Mouse (Mus musculus) ovary, adult 2 months (tissue): ENCODE data around the gene Gdap1l1. TPM values are rescaled to one million over a fixed set of nuclear protein-coding genes. Genes with fewer than 3 reads are reported as not detected.

ENCODE experiments used
- polyA plus RNA-seq: library from polyadenylated mRNA; depleted of rRNA; stranded (reverse); fragments of >200 nt; gene quantifications from 2 replicates; pipeline ENCODE4 v1.2.3, GENCODE M21; 2012; rRNA removed

Gdap1l1 gene
- polyA plus RNA-seq: 4.2 and 6.4 TPM in 2 replicates

GRCm38 (mm10) chr2:163438246-163438618 is at the start of gene Gdap1l1:
TSS of gene Gdap1l1 (plus strand) at chr2:163438476.

GRCm38 (mm10) chr2:163397905-163398304 is 40.4 kb upstream of the Gdap1l1 start, which contains the start of gene Jph2:
TSS of gene Jph2 (minus strand) at chr2:163397993.

GRCm38 (mm10) chr2:163424597-163424996 is 13.7 kb upstream of the Gdap1l1 start, which contains the start of gene Oser1:
TSS of gene Oser1 (minus strand) at chr2:163424697.

DNA sequence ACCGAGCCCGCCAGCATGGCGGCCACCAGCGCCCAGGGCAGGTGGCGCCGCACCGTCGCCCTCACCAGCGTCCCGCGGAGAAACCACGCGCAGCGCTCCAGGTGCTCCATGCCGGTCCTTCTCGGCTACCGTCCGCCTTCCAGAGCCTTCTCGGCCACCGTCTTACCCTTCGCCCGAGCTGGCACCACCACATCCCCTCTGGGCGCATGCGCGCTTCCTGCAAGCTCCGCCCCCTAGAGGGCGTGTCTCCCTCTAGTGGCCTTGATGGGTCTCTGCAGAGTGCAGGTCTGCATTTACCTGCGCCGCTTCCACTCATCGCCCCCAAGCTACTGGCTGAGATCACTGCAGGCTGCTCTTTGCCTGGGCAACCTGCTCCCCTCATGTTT is 34.2 kb downstream of the Gdap1l1 start, which contains the start of gene Fitm2:
TSS of gene Fitm2 (minus strand) at position 164 of the 386 bp plus-strand sequence.

DNA sequence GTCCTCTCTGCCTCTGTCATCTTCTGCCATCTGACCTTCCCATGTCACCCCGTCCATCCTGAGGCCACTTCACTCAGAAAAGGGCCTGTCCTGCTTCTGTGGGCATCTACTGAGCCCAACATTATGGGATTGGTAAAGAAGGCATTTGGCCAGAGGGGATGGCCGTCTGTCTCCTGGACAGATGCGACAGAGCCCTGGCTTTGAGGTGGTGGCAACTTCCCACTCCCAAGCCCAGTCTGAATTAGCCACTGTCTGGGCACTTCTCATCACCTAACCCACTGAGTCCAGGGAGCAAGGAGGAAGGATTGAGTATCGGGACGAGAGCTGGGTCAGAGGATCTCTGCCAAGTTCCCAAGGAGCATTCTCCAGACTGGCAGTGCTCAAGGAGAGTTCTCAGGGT is 53.7 kb downstream of the Gdap1l1 start, which contains the start of gene R3hdml:
TSS of gene R3hdml (plus strand) at position 301 of the 400 bp plus-strand sequence.

Other genes starting within 250 kb of the Gdap1l1 start
- 233 and 269 TPM in 2 replicates for gene Tox2, start 235.4 kb upstream of the Gdap1l1 start, polyA plus RNA-seq
- 61.7 and 96.2 TPM in 2 replicates for gene Jph2, start 40.5 kb upstream of the Gdap1l1 start, polyA plus RNA-seq
- 12.2 and 17.4 TPM in 2 replicates for gene Oser1, start 13.8 kb upstream of the Gdap1l1 start, polyA plus RNA-seq
- gene Fitm2, start 34.2 kb downstream of the Gdap1l1 start, polyA plus RNA-seq: 16.3 and 18.7 TPM in 2 replicates
- gene R3hdml, start 53.8 kb downstream of the Gdap1l1 start, polyA plus RNA-seq: 1.5 and 1.8 TPM in 2 replicates
- gene Hnf4a, start 68.3 kb downstream of the Gdap1l1 start, polyA plus RNA-seq: 1.7 and 1.9 TPM in 2 replicates
- 28.1 and 30.3 TPM in 2 replicates for gene Ttpal, start 163.8 kb downstream of the Gdap1l1 start, polyA plus RNA-seq
- 418 and 494 TPM in 2 replicates for gene Serinc3, start 206.7 kb downstream of the Gdap1l1 start, polyA plus RNA-seq
- 131 and 142 TPM in 2 replicates for gene Pkig, start 219.9 kb downstream of the Gdap1l1 start, polyA plus RNA-seq